Mouse (Mus musculus) MEL-GATA-1-ER (cell line): ENCODE measurements at regions not wholly inside any gene's neighbourhood (a gene's known extent, or its start where the extent isn't known, plus 50 kb on each side); places are given as distances from the start of the nearest gene placed in this dataset.
"Not testable (repeated sequence)": the region's sequence is repeated elsewhere in the genome, so short reads cannot be mapped to it uniquely, and the experiment has no call there.

Source experiments
- DNase-seq: peaks from one replicate; pipeline ENCODE4 v3.0.0-alpha.2; 2012; ENCODE audit warnings: low read depth; ENCODE audit errors: extremely low read depth

DNA sequence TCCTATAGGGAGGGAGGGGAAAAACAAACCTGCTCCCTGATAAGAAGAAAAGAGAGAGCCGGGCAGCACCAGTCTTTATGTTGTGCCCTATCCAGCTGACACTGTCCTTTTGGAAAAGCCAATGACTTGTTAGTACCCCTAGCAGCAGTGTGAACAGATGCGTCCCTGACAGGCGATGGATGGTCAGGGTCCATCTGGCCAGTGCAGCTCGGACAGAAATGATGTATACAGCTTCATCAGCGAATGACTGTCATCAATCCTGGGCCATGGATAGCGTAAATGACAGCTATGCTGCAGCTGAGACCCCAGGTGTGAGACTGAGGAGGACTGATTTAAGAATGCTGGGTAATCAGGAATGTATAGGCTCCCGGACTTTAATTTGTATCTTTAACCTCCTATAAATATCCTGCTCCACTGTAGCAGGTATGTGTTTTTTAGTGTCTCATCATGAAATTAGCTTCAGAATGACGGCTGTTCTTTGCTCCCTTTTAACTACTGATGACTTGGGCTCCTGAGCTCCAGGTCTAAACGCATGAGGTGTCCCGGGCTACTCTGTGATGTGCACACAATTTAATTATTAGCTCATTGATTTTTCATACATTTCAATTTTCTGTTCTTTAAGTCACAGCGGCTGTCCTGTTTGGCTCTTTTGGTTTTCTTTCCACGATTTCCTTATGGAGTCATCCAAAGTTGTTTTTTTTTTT, 353.9 kb upstream of the Fign start:
- DNase-seq: no peak

DNA sequence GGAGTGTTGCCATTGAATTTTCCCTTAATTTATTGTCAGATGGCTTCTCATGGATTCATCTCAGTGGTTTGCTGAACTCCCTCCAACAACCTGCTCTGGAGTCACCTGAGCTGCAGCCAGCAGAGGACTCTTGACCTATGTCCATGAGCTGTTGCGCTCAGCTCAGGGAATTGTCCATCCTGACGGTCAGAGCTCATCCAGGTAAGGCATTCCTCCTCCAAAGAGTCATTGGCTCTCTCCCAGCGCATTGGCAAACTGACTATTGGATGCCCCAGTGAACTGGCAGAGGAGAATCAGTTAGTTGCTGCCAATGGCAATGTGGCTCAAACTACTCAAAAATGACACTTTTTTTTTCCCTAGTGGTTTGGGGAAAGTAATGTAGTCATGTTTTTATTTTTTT, 345.3 kb upstream of the Fign start:
- no peak for DNase-seq

DNA sequence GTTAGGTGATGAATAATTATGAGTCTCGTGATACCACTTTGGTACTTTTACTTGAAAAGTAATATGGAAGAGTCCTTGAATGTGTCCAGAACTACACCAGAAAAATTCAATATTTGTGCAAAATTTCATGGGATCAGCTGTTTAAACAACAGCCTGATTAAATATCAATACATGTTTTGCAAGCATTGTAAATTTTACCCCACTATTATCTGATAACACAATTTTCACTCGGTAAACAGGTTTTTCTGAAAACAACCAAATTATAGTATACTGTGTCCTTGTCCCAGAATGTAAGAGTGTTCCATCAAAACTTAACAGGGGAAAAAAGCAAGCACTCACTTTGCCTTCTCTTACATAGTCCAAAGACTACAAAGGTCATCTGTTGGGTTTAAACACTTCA, 343.1 kb upstream of the Fign start:
- no peak for DNase-seq

DNA sequence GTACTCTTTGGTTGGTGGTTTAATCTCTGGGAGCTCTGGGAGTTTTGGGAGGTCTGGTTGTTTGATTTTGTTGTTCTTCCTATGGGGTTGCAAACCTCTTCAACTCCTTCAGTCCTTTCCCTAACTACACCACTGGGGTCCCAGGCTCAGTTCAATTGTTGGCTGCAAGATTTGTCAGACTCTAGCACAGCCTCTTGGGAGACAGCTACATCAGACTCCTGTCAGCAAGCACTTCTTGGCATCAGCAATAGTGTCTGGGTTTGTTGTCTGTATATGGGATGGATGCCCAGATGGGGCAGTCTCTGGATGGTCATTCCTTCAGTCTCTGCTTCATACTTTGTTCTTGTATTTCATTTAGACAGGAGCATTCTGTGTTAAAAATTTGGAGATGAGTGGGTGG, 319.3 kb upstream of the Fign start:
- DNase-seq: not testable (repeated sequence)

DNA sequence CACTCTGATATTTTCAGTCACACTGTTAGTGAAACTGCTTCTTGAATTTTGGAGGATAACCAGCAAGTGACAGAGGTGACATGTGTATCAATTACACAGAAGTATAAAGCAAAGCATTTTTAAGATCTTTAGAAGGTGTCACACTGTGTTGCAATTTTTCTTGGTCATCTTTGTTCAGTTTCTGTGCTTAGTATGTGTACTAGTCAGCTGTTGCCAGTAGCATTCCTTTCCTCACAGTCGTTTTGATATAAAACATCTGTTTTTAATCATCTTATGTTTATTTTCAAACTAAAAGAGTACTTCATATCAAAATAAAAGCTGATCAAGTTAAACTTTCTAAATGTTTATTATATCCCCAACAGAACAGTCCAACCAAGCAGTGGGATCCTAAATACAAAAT, 316.0 kb upstream of the Fign start:
- no peak for DNase-seq

DNA sequence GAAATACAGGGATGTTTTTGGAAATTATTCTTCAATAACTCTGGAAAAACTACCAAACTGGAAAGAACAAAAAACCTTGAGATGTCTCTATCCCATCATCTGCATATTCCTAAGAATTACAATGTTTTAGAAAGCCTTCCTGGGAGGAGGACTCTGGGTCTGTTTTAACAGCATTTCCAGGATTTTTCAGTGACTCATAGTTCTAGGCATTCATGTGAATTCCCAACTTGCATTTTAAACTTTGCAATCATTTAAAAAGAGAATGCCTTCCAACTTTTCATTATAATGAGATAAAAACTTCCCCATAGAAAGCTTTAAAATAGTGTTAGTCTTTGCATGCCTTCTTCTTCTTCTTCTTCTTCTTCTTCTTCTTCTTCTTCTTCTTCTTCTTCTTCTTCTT, 315.4 kb upstream of the Fign start:
- DNase-seq: no peak

DNA sequence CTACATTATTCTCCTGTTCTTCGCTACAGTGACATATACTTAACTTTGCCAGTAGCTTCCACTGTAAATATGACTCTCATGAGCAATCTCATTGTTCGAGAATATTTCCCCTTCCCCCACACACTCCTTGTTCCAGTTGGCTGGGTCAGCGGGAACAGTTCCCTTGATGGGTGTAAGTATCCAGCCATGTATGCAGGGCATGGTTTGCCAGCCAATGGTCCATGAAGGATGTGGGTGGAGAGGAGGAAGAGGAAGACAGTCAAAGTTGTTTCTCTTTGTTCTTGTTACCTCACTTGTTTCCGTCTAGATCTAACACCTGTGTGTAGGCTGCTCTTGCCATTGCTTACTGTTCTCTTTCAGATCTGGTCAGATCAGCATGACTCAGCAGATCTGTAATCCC, 298.1 kb upstream of the Fign start:
- no peak for DNase-seq

DNA sequence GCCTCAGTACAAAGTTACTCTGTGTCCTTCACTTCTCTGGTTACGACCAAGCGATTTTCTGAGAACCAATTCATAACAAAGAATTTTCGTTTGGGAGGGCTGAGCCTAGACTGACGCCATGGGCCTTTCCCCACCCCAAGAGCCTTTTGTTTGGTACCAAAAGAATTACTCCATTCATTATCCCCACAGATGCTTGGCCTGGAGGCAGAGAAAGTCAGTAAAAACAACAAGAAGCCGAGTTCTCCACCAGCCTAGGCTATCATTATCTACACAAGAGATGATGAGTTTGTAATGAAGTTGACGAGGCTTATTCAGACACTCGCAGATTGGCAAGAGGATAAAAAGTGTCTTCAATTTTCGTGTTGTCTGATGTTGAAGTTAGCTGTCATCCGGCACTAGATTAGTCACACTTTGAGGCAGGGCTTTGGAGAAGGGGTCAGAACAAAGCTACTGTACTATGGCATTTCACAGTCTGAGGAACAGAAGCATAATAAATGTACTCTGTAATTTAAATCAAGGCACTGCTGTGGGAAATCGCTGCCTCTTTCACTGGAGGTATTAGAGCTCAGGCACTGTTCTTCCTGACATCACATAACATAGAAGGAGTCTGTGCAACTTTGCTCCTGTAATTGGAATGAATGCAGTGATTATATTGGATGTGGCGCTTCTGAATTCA, 296.9 kb upstream of the Fign start:
- DNase-seq: no peak

DNA sequence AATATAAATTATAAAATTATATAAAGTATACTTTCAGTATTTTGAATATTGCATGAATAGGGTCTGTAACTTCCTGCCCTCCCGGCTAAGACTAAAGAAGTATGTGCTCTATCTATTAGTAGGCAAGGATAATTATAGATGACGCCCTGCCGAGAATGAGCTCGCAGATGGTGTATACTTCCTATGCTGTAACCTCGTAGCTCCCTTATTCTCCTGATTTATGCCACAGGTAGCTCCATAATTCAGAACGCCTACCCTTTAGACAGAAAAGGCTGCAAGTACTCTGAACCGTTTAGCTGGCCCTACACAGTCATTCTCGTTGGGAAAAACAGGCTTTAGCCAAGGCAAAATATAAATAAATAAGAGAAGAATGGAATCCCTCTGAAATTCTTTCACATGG, 296.4 kb upstream of the Fign start:
- no peak for DNase-seq

DNA sequence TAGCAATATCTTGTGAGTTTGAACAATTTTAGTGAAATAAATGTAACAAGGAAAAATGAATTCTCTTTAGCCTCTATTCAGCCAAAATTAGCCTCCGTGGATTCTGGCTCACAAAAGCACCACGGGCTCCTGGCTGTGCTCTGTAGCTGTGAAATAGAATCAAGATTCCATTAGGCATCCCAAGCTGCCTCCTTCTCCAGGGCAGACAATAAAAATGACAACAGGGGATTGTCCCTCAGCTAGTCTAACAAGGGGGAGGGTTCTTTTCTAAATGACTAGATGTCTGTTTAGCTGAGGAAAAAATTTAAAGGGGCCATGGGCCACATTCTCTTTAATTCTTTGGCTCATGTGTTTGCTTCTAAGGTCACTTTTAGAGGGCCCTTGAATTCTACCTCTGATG, 272.0 kb upstream of the Fign start:
- DNase-seq: no peak

DNA sequence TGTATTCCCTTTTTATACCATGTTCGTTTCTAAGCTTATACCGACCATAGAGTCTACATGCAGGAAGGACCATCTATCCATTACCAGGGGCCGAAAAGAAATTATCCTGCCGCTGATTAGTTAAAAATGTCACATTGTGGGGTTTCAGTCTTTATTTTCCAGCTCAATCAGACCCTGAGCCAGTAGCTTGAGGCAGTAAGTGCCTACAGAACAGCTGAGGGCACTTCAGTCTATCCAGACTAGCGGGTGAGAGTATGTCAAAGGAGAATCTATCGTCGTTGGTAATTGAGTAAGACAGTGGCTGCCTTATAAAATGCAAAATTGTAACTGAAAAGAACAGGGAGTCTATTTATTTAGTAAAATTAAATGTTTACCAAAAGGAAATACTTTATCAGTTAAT, 269.4 kb upstream of the Fign start:
- no peak for DNase-seq

DNA sequence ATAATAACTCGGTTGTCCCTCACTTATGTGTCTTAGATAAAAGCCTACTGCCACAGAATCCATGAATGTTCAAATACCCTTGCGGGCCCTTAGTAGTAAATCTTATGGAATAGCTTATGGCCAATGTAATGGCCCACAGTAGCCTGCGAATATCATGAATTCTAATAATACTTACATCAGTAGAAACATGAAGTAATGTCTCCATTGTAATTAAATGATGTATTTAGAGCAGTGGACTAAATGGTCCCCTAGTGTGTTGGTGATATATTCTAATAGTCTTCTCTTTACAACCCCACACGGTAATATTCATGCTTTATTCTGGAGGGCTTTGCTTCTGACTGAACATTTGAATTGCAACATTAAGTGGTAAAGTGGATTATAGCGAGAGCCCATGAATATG, 268.7 kb upstream of the Fign start:
- no peak for DNase-seq

DNA sequence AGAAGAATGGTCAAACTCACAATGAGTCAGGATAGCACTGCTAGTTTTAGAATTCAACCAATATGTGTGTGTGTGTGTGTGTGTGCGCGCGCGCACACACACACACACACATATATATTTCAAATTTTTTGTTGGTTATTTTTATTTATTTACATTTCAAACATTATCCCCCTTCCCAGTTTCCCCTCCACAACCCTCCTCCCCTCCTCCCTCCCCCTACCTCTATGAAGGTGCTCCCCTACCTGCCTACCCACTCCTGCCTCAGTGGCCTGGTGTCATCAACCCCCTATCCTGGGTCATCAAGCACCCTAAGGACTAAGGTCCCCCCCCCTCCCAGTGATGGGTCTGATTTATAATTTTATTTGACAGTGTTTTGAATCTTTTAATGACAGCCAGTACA, 258.4 kb upstream of the Fign start:
- no peak for DNase-seq

DNA sequence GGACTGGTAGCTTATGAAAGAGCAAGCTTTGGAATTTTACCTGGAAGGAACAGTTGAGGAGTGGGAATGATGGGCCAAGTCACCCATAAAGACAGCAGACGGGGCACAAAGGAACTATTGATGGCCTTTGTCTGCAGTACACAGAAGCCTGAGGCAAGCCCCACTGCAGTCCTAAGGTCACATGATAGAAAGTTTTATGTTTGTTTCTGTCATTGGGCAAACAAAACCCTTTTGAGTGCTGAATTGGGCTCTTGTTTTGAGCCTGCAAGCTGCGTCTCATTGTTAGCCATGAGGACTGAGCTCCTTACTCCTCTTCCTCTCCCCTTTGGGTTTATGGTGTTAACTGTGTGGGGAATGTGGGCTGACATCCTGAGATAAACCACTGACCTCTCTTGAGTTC, 227.7 kb upstream of the Fign start:
- no peak for DNase-seq
